Mouse (Mus musculus) embryo, embryonic 11.5 days (tissue): Measurements from ENCODE around the gene Olfr1137.

Experiments
- DNase-seq: peaks from one replicate; pipeline ENCODE4 v3.0.0-alpha.2; 2012; ENCODE audit warnings: low read depth, low spot score

Gene Olfr1137

DNA sequence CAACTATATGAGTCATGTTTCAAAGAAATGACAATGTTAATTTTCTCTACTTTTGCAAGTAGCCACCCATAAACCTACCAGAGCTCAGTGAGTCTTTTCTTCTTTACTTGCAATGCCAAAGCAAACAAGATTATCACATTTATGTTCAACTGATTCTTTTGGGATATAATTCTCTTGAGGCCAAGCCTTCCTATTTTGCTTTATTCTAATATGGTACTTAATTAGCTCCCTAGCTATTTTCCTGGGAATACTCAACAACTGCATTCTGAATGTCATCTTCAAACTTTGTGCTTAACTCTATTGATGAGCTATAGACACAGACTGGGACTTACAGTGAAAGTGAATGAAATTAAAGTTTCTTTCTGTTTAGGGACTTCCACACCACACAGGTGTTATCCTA lies at the start of gene Olfr1137:
Olfr1137 (minus strand) TSS at position 101 of the 400 bp plus-strand sequence.
- no peak for DNase-seq

DNA sequence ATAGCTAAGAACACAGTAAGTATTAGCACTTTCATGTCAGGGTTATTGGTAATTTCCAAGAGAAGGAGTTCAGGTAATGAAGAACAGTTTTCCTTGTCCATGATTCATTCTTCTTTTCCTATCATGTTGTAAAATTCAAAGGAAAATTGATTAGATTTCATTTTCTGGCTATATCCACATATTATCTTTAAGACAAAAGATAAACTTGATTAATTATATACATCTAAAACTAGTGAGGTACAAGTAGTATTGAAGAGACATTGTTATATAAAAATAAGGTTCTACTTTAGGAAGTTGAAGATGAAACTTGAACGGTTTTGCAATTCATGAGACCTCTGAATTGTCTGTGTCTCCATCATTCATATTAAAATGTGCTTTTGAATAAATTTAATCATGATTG lies 40.9 kb upstream of the Olfr1137 start, which contains the start of gene Olfr1141:
Olfr1141 (minus strand) TSS at position 101 of the 400 bp plus-strand sequence.
- DNase-seq: no peak

DNA sequence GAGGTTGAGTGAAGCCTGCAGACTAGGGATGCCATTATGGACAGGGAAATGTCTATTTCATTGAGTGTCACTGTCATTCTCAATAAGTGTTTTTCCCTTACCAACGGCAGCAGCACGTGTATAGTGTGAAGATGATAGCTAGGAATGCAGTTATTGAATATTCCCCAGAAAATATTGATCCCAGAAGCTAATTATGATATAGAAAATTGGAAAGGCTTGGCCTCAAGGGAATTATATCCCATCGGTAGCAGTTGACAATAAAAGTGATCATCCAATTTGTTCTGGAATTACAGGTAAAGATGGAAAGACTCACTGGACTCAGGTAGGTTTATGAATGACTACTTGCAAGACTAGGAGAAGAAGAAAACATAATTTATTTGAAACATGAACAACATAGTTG lies 30.5 kb upstream of the Olfr1137 start, which contains the start of gene Olfr1140:
Olfr1140 (plus strand) TSS at position 301 of the 400 bp plus-strand sequence.
- no peak for DNase-seq

DNA sequence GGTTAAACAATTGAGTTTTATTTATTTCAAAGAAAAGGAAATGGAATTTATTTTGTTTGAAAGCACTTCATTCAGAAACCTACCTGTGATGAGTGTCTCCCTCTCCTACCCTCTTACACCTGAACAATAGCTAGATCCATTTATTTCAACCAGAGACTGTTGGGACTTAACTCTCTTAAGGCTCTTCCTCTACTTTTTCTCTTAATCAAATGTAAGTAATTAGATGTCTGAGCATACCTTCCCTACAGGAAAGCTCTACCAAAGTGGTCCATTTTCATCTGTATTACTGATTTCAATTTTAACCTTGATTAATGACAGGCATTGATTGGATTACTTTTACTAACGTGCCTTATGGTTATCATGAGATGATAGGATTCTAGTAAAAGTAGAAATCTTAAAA lies 26.9 kb upstream of the Olfr1137 start, which contains the start of gene Olfr1138:
Olfr1138 (minus strand) TSS at position 101 of the 400 bp plus-strand sequence.
- no peak for DNase-seq

DNA sequence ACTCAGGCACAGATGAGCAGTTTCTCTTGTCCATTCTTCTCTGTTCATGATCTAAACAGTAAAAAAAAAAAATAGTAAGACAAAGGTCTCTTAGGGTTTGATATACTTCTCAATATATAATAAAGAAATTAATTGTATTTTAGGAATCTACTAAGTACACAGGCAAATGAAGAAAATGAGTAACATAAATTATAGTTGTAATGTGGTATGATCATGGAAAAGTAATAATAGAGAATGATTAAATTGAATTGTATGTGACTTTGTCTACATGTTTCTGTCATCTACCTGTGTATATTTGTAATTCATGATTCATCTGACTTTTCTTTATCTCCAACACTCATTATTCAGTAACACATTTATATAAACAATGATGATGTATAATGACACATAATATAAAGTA lies 19.1 kb downstream of the Olfr1137 start, which contains the start of gene Olfr1136:
Olfr1136 (minus strand) TSS at position 101 of the 400 bp plus-strand sequence.
- no peak for DNase-seq

DNA sequence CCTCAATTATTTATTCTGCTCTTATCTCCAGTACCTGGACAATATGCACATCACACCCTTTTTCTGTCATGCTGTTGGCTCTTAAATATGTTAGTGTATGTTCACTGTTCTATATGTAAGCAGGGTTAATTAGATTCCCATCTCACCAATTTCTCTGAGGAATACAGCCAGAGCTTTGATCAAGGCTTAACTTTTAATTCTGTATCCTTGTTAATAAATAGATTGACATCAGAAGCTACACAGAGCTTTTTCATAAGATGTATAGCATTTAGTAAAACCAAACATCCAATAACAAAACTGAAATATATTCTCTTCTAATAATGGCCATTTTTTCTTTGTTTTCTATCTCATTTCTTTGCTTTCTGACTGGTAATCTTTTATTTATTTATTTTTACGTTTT lies 39.4 kb downstream of the Olfr1137 start, which contains the start of gene Olfr1135:
Olfr1135 (minus strand) TSS at position 101 of the 400 bp plus-strand sequence.
- no peak for DNase-seq
